Mouse (Mus musculus) CH12.LX (cell line): ENCODE data around the gene Olfr649.

Experiments
- EP300 ChIP-seq: IDR thresholded peaks from 2 replicates; pipeline ENCODE4 v1.6.1; 2011; ENCODE audit warnings: low read length, improper control_type of control experiment
- GABPA ChIP-seq: IDR thresholded peaks from 2 replicates; pipeline ENCODE4 v1.6.1; 2012; ENCODE audit warnings: low read depth, low read length, improper control_type of control experiment, inconsistent platforms; ENCODE audit not compliant: insufficient replicate concordance
- JUN ChIP-seq: IDR thresholded peaks from 2 replicates; pipeline ENCODE4 v1.6.1; 2011; ENCODE audit warnings: low read depth, mild to moderate bottlenecking, low read length, improper control_type of control experiment, moderate library complexity; ENCODE audit not compliant: insufficient read depth
- POLR2A ChIP-seq: IDR thresholded peaks from 2 replicates; pipeline ENCODE4 v1.6.1; 2011; ENCODE audit warnings: low read depth, mild to moderate bottlenecking, improper control_type of control experiment, low read length
- RAD21 ChIP-seq: IDR thresholded peaks from 2 replicates; pipeline ENCODE4 v1.6.1; 2011; ENCODE audit warnings: low read depth, mild to moderate bottlenecking, low read length, improper control_type of control experiment, moderate library complexity
- TBP ChIP-seq: conservative IDR thresholded peaks from 2 replicates; pipeline ENCODE4 v1.6.1; 2011; ENCODE audit warnings: low read depth, low read length, improper control_type of control experiment

- TF ChIP-seq POLR2A (no peak), EP300 (no peak), RAD21 (no peak), JUN (no peak), GABPA (no peak), TBP (no peak)
These were observed 20.7 kb downstream of the Olfr649 start for GRCm38 (mm10) chr7:104175085-104175484.
